Mouse (Mus musculus): ENCODE measurements around the gene Thap3.
A peak's percentile ranks its signal among the peaks of the same experiment; 100 is the strongest.

- no peak for TF ChIP-seq CTCF (IDR thresholded peaks at IDR 0.05; ENCODE audit: extremely low read depth, insufficient read depth, insufficient read length, insufficient replicate concordance)
- peak; percentile 46; the same call in 1 of the 2 replicates for TF ChIP-seq POLR2A (IDR thresholded peaks at IDR 0.05; ENCODE audit: low read depth, low read length)
Observed at GRCm38 (mm10) chr4:152027524-152027923, 38.7 kb upstream of the Thap3 start, which contains the start of gene Zbtb48.
